Comparison of ENCODE assay signal across 20 mouse cellular contexts in the genomic region with DNA sequence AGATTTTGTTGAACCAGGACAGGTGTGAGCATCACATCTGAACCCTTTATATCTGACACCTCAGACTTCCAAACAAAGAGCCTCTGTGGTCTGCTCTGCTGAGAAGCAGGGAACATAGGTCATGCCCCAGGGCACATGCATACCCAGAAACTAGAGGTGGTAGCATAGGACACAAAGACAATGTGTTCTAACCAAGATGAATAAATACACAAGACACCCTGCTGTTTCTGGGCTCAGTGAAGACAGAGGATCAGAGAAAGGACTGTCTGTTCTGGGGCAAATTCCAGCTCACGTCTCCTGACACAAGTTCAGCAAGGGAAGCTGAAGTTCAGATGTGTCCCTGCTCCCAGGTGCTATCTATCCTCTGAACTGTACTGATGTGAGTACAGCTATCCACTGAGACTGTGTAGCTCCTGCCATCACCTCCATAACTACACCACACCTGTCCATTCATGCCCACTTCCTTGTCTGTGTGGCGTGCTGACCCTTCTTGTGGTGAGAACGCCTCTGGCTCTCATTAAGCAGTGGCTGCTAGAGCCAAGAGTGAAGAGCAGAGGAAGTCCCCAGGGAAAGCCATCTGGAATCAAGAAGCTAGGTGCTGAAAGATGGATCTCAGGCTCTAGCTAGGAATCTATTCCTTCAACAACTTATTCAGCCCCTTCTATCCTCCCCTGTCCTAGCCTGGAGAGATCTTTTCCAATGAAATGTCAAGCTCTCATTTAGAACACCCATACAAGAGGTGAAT.
DNase-seq lines count a peak whose midpoint lies in the region; ATAC-seq and TF ChIP-seq lines count a peak whose summit lies in the region.
"Had no signal": no experiment of that assay in that cellular context is flagged by ENCODE, and none has a peak within 500 bp of the region (broad histone marks: within the 10 kb centered on the region; RNA-seq: fewer than 3 reads in every experiment).

No protein-coding gene starts in this region.

- H3K36me3 ChIP-seq in embryonic facial prominence, embryonic 11.5 days (replicated peaks; ENCODE audit: control insufficient read depth, insufficient read depth, low read depth, low read length): no peaks in the 10 kb centered on the region
- H3K36me3 ChIP-seq in embryonic facial prominence, embryonic 10.5 days (replicated peaks): no peaks in the 10 kb centered on the region
- no peaks in the 10 kb centered on the region for H3K36me3 ChIP-seq in lung, embryonic 14.5 days (ENCODE audit: insufficient read depth)
- H3K36me3 ChIP-seq in neural tube, embryonic 14.5 days (ENCODE audit: control insufficient read depth, insufficient read depth, low read length): no peaks in the 10 kb centered on the region
- H3K36me3 ChIP-seq in neural tube, embryonic 15.5 days: no peaks in the 10 kb centered on the region
- H3K36me3 ChIP-seq: liver, embryonic 13.5 days; midbrain, embryonic 10.5 days had no signal

- no peaks in the 10 kb centered on the region for H3K27me3 ChIP-seq in embryonic facial prominence, embryonic 11.5 days (ENCODE audit: control insufficient read depth, insufficient read depth, low read length)
- H3K27me3 ChIP-seq in embryonic facial prominence, embryonic 10.5 days (replicated peaks; ENCODE audit: low read depth, poor library complexity, severe bottlenecking): no peaks in the 10 kb centered on the region
- no peaks in the 10 kb centered on the region for H3K27me3 ChIP-seq in lung, embryonic 14.5 days (ENCODE audit: insufficient read depth, low read length)
- H3K27me3 ChIP-seq in neural tube, embryonic 14.5 days (ENCODE audit: control insufficient read depth, insufficient read depth, low read length): no peaks in the 10 kb centered on the region
- no peaks in the 10 kb centered on the region for H3K27me3 ChIP-seq in neural tube, embryonic 15.5 days (replicated peaks)
- H3K27me3 ChIP-seq: forebrain, embryonic 13.5 days; liver, embryonic 13.5 days had no signal

- H3K9ac ChIP-seq in embryonic facial prominence, embryonic 11.5 days (replicated peaks; ENCODE audit: low read length): no peak overlapping the region
- H3K9ac ChIP-seq in lung, embryonic 14.5 days: no peak overlapping the region
- no peak overlapping the region for H3K9ac ChIP-seq in neural tube, embryonic 14.5 days (replicated peaks; ENCODE audit: low read depth, low read length)
- H3K9ac ChIP-seq in neural tube, embryonic 15.5 days (replicated peaks): no peak overlapping the region
- H3K9ac ChIP-seq: forebrain, embryonic 13.5 days; liver, embryonic 13.5 days had no signal

- H3K9me3 ChIP-seq in embryonic facial prominence, embryonic 11.5 days (replicated peaks; ENCODE audit: control insufficient read depth, low read length): no peaks in the 10 kb centered on the region
- H3K9me3 ChIP-seq in embryonic facial prominence, embryonic 10.5 days: no peaks in the 10 kb centered on the region
- H3K9me3 ChIP-seq in lung, embryonic 14.5 days (ENCODE audit: low read depth, low read length): no peaks in the 10 kb centered on the region
- no peaks in the 10 kb centered on the region for H3K9me3 ChIP-seq in neural tube, embryonic 14.5 days (ENCODE audit: control insufficient read depth, low read length)
- no peaks in the 10 kb centered on the region for H3K9me3 ChIP-seq in neural tube, embryonic 15.5 days (replicated peaks)
- H3K9me3 ChIP-seq: forebrain, embryonic 13.5 days; liver, embryonic 13.5 days; midbrain, embryonic 10.5 days had no signal

- DNase-seq in embryonic facial prominence, embryonic 11.5 days (ENCODE audit: low spot score): no peak
- no peak for DNase-seq in embryonic facial prominence, embryonic 10.5 days (ENCODE audit: low spot score)
- peak; percentile 41 for DNase-seq in lung, embryonic 14.5 days
- DNase-seq in lung, postnatal 4 days: no peak
- peak; percentile 30 for DNase-seq in mesoderm, embryonic 11.5 days (ENCODE audit: low read depth, low spot score)
- no peak for DNase-seq in frontal cortex, adult 2 months (ENCODE audit: extremely low spot score in 1 of 2, low spot score in 1 of 2)
- DNase-seq: adrenal gland, postnatal 10 days; cerebellum, adult 9-10 months; gastrocnemius, adult 2 months; kidney, postnatal 25 days; liver, embryonic 13.5 days; right cerebral cortex, postnatal 25 days; spleen, adult 18-20 months had no signal

- ATAC-seq in embryonic facial prominence, embryonic 11.5 days (replicated peaks; ENCODE audit: insufficient number of reproducible peaks, low FRiP score, low TSS enrichment, low read depth): 0 out of 2 replicates have a peak, but pooled peaks have one; percentile 39
- no peak for ATAC-seq in lung, embryonic 14.5 days (ENCODE audit: insufficient read depth)
- peak; percentile 28 for ATAC-seq in neural tube, embryonic 14.5 days (ENCODE audit: low read depth)
- no peak for ATAC-seq in neural tube, embryonic 15.5 days (ENCODE audit: low FRiP score)
- ATAC-seq: forebrain, embryonic 13.5 days; intestine, postnatal 0 days; midbrain, embryonic 16.5 days had no signal

- H3K4me3 ChIP-seq in embryonic facial prominence, embryonic 11.5 days (ENCODE audit: low read depth, low read length): no peak overlapping the region
- H3K4me3 ChIP-seq in embryonic facial prominence, embryonic 10.5 days: no peak overlapping the region
- H3K4me3 ChIP-seq in lung, embryonic 14.5 days (ENCODE audit: low read depth, low read length): no peak overlapping the region
- no peak overlapping the region for H3K4me3 ChIP-seq in neural tube, embryonic 14.5 days (ENCODE audit: low read depth, low read length)
- H3K4me3 ChIP-seq in neural tube, embryonic 15.5 days (replicated peaks): no peak overlapping the region
- H3K4me3 ChIP-seq: forebrain, embryonic 13.5 days; gastrocnemius, adult 2 months; liver, embryonic 13.5 days; midbrain, embryonic 10.5 days; myocyte had no signal

- 55% methylated on average over 3 of the region's 3 CpGs for WGBS in embryonic facial prominence, embryonic 11.5 days
- 59% methylated on average over 3 of the region's 3 CpGs for WGBS in embryonic facial prominence, embryonic 10.5 days
- 46% methylated on average over 3 of the region's 3 CpGs for WGBS in lung, embryonic 14.5 days
- 75% methylated on average over 3 of the region's 3 CpGs for WGBS in neural tube, embryonic 14.5 days
- WGBS in neural tube, embryonic 15.5 days: 78% methylated on average over 3 of the region's 3 CpGs

- H3K4me1 ChIP-seq in embryonic facial prominence, embryonic 11.5 days (ENCODE audit: control insufficient read depth, insufficient read depth, low read length): no peaks in the 10 kb centered on the region
- H3K4me1 ChIP-seq in embryonic facial prominence, embryonic 10.5 days: 0 out of 2 replicates have a peak, but pooled peaks cover 5% of the 10 kb centered on the region
- H3K4me1 ChIP-seq in lung, embryonic 14.5 days (ENCODE audit: insufficient read depth): no peaks in the 10 kb centered on the region; the same call in 1 of the 2 replicates
- H3K4me1 ChIP-seq in neural tube, embryonic 14.5 days (ENCODE audit: control insufficient read depth, insufficient read depth, low read length): no peaks in the 10 kb centered on the region
- peaks cover 8% of the 10 kb centered on the region for H3K4me1 ChIP-seq in neural tube, embryonic 15.5 days
- H3K4me1 ChIP-seq: liver, embryonic 13.5 days had no signal

- no peak overlapping the region for H3K27ac ChIP-seq in embryonic facial prominence, embryonic 11.5 days (replicated peaks; ENCODE audit: low read depth, low read length)
- no peak overlapping the region for H3K27ac ChIP-seq in embryonic facial prominence, embryonic 10.5 days (replicated peaks)
- no peak overlapping the region for H3K27ac ChIP-seq in lung, embryonic 14.5 days (ENCODE audit: low read depth)
- H3K27ac ChIP-seq in neural tube, embryonic 14.5 days (ENCODE audit: low read depth, low read length): no peak overlapping the region
- no peak overlapping the region for H3K27ac ChIP-seq in neural tube, embryonic 15.5 days (replicated peaks)
- H3K27ac ChIP-seq: forebrain, embryonic 13.5 days; gastrocnemius, adult 2 months; liver, embryonic 13.5 days; midbrain, embryonic 10.5 days had no signal

- no peak overlapping the region for H3K4me2 ChIP-seq in embryonic facial prominence, embryonic 11.5 days (ENCODE audit: low read depth, low read length)
- H3K4me2 ChIP-seq in lung, embryonic 14.5 days: no peak overlapping the region
- H3K4me2 ChIP-seq in neural tube, embryonic 14.5 days (ENCODE audit: low read depth, low read length): no peak overlapping the region
- no peak overlapping the region for H3K4me2 ChIP-seq in neural tube, embryonic 15.5 days
- H3K4me2 ChIP-seq: forebrain, embryonic 13.5 days; liver, embryonic 13.5 days had no signal

- TF ChIP-seq CTCF in lung, embryonic 14.5 days (IDR thresholded peaks at IDR 0.05; ENCODE audit: low read depth): no peak

Comparison
In these comparisons a context has a peak if more than half of its experiments do, and no peak if none do; other contexts are left out.
1. ATAC-seq: peak in embryonic facial prominence, embryonic 11.5 days (single experiment) and neural tube, embryonic 14.5 days (single experiment); none in lung, embryonic 14.5 days (single experiment) and neural tube, embryonic 15.5 days (single experiment).
2. DNase-seq: peak in lung, embryonic 14.5 days (single experiment) and mesoderm, embryonic 11.5 days (single experiment); none in embryonic facial prominence, embryonic 11.5 days (single experiment), embryonic facial prominence, embryonic 10.5 days (single experiment), lung, postnatal 4 days (0 of 2) and frontal cortex, adult 2 months (0 of 2).